Mouse (Mus musculus) ES-CJ7 (cell line): ENCODE data around the gene Fam198b.

ENCODE experiments used
- DNase-seq: peaks from one replicate; pipeline ENCODE4 v3.0.0; 2011; ENCODE audit warnings: low read depth, low spot score

Fam198b gene

GRCm38 (mm10) chr3:79980714-79981113 is 96.4 kb downstream of the Fam198b start:
- DNase-seq = no peak

GRCm38 (mm10) chr3:79983961-79984419 is 99.7 kb downstream of the Fam198b start:
- DNase-seq = no peak

- DNase-seq = no peak
Observed at GRCm38 (mm10) chr3:79984542-79984941, 100.2 kb downstream of the Fam198b start.

- no peak for DNase-seq
Observed at GRCm38 (mm10) chr3:79989250-79989649, 104.9 kb downstream of the Fam198b start.

GRCm38 (mm10) chr3:79989911-79990310 is 105.6 kb downstream of the Fam198b start:
- no peak for DNase-seq

GRCm38 (mm10) chr3:79990480-79990879 is 106.1 kb downstream of the Fam198b start:
- no peak for DNase-seq

GRCm38 (mm10) chr3:79994029-79994539 is 109.8 kb downstream of the Fam198b start:
- no peak for DNase-seq

- DNase-seq = peak; percentile 17
Observed at GRCm38 (mm10) chr3:79995726-79996125, 111.4 kb downstream of the Fam198b start.
